23 mouse cellular contexts compared by ENCODE assay signal in genomic region chr19:46060845-46061244, GRCm38 (mm10). TPM values are rescaled to one million over a fixed set of nuclear protein-coding genes. Genes with fewer than 3 reads are reported as not detected.
DNase-seq lines count a peak whose midpoint lies in the region; ATAC-seq and TF ChIP-seq lines count a peak whose summit lies in the region.
"Had no signal": no experiment of that assay in that cellular context is flagged by ENCODE, and none has a peak within 500 bp of the region (broad histone marks: within the 10 kb centered on the region; RNA-seq: fewer than 3 reads in every experiment).

No protein-coding gene starts in this region.

- TF ChIP-seq POLR2A in liver, adult 2 months (IDR thresholded peaks at IDR 0.05; ENCODE audit: extremely low read depth, insufficient read depth, low read length): no peak

- peaks cover 18% of the 10 kb centered on the region; the same call in 1 of the 2 replicates for H3K79me2 ChIP-seq in liver, adult 2 months (ENCODE audit: control insufficient read depth, insufficient read depth, low read length)

- peaks cover 3% of the 10 kb centered on the region for H3K4me1 ChIP-seq in liver, adult 2 months (ENCODE audit: control insufficient read depth, insufficient read depth, low read length)
- peaks cover 39% of the 10 kb centered on the region for H3K4me1 ChIP-seq in liver, embryonic 16.5 days (ENCODE audit: control insufficient read depth, low read depth, low read length)
- peaks cover 17% of the 10 kb centered on the region for H3K4me1 ChIP-seq in embryonic facial prominence, embryonic 10.5 days

- WGBS in liver, adult 2 months: 23% methylated on average over 6 of the region's 6 CpGs
- WGBS in liver, embryonic 16.5 days (ENCODE audit: insufficient replicate concordance): 21% methylated on average over 6 of the region's 6 CpGs
- 85% methylated on average over 6 of the region's 6 CpGs for WGBS in embryonic facial prominence, embryonic 10.5 days

- H3K4me2 ChIP-seq in liver, embryonic 16.5 days (ENCODE audit: low read depth, low read length): peak overlapping the region; percentile 56
- H3K4me2 ChIP-seq: forebrain, embryonic 13.5 days; hindbrain, embryonic 15.5 days; intestine, embryonic 15.5 days; limb, embryonic 12.5 days; lung, embryonic 15.5 days; midbrain, embryonic 12.5 days; neural tube, embryonic 12.5 days had no signal

- no peak for ATAC-seq in liver, embryonic 16.5 days (ENCODE audit: low read depth)
- no peak for ATAC-seq in megakaryocyte, adult 5-6 weeks (ENCODE audit: poor library complexity, severe bottlenecking)
- ATAC-seq: forebrain, embryonic 13.5 days; intestine, embryonic 15.5 days had no signal

- H3K36me3 ChIP-seq in liver, adult 2 months (ENCODE audit: control insufficient read depth, insufficient read depth, low read length): peaks cover 15% of the 10 kb centered on the region; the same call in 1 of the 2 replicates
- H3K36me3 ChIP-seq in liver, embryonic 16.5 days (ENCODE audit: control insufficient read depth, insufficient read depth): peaks cover 38% of the 10 kb centered on the region
- peaks cover 55% of the 10 kb centered on the region for H3K36me3 ChIP-seq in embryonic facial prominence, embryonic 10.5 days (replicated peaks)

- H3K9me3 ChIP-seq in liver, embryonic 16.5 days (replicated peaks; ENCODE audit: control insufficient read depth, low read length): no peaks in the 10 kb centered on the region
- no peaks in the 10 kb centered on the region for H3K9me3 ChIP-seq in embryonic facial prominence, embryonic 10.5 days
- H3K9me3 ChIP-seq: forebrain, embryonic 13.5 days; hindbrain, embryonic 15.5 days; intestine, embryonic 15.5 days; limb, embryonic 12.5 days; lung, embryonic 15.5 days; midbrain, embryonic 12.5 days; neural tube, embryonic 12.5 days had no signal

- H3K27me3 ChIP-seq in liver, adult 2 months (ENCODE audit: control insufficient read depth, insufficient read depth, low read length): no peaks in the 10 kb centered on the region
- no peaks in the 10 kb centered on the region for H3K27me3 ChIP-seq in liver, embryonic 16.5 days (ENCODE audit: control insufficient read depth, insufficient read depth, low read depth, low read length)
- no peaks in the 10 kb centered on the region for H3K27me3 ChIP-seq in embryonic facial prominence, embryonic 10.5 days (replicated peaks; ENCODE audit: low read depth, poor library complexity, severe bottlenecking)
- H3K27me3 ChIP-seq: forebrain, embryonic 13.5 days; hindbrain, embryonic 15.5 days; intestine, embryonic 15.5 days; limb, embryonic 12.5 days; lung, embryonic 15.5 days; midbrain, embryonic 12.5 days; neural tube, embryonic 12.5 days had no signal

- H3K9ac ChIP-seq in liver, adult 2 months (ENCODE audit: low read depth, low read length): no peak overlapping the region
- H3K9ac ChIP-seq in liver, embryonic 16.5 days (ENCODE audit: low read depth, low read length): peak overlapping the region; percentile 54
- H3K9ac ChIP-seq: forebrain, embryonic 13.5 days; hindbrain, embryonic 15.5 days; intestine, embryonic 15.5 days; limb, embryonic 12.5 days; lung, embryonic 15.5 days; midbrain, embryonic 12.5 days; neural tube, embryonic 12.5 days had no signal

- peak; percentile 56 for DNase-seq in c-Kit-positive CD71-positive TER-119-negative erythroid progenitor cells, embryonic 14.5 days (ENCODE audit: low read depth)
- DNase-seq in liver, adult 2 months (ENCODE audit: extremely low read depth, low read depth, low spot score): peak; percentile 35
- no peak for DNase-seq in embryonic facial prominence, embryonic 10.5 days (ENCODE audit: low spot score)
- no peak for DNase-seq in cerebellum, adult 9-10 months
- DNase-seq in urinary bladder, postnatal 25 days (ENCODE audit: low spot score): no peak
- DNase-seq: adrenal gland, postnatal 25 days; cerebellum, adult 11 months; cerebellum, postnatal 10 days; gastrocnemius, adult 2 months; kidney, adult 8-10 months; kidney, postnatal 25 days; layer of hippocampus, postnatal 36 days; lung, postnatal 36 days; right cerebral cortex, postnatal 14 days had no signal

- no peak overlapping the region for H3K4me3 ChIP-seq in liver, adult 2 months (ENCODE audit: insufficient read depth, low read depth, low read length)
- H3K4me3 ChIP-seq in liver, embryonic 16.5 days (ENCODE audit: low read depth, low read length): peak overlapping the region; percentile 30
- no peak overlapping the region for H3K4me3 ChIP-seq in embryonic facial prominence, embryonic 10.5 days
- H3K4me3 ChIP-seq: forebrain, embryonic 13.5 days; gastrocnemius, adult 2 months; hindbrain, embryonic 15.5 days; intestine, embryonic 15.5 days; limb, embryonic 12.5 days; lung, embryonic 15.5 days; midbrain, embryonic 12.5 days; neural tube, embryonic 12.5 days had no signal

- H3K27ac ChIP-seq in liver, adult 2 months (replicated peaks; ENCODE audit: insufficient read depth, low read depth, low read length): no peak overlapping the region
- peak overlapping the region; percentile 84 for H3K27ac ChIP-seq in liver, embryonic 16.5 days (ENCODE audit: low read length)
- H3K27ac ChIP-seq in embryonic facial prominence, embryonic 10.5 days (replicated peaks): no peak overlapping the region
- H3K27ac ChIP-seq: forebrain, embryonic 13.5 days; gastrocnemius, adult 2 months; hindbrain, embryonic 15.5 days; intestine, embryonic 15.5 days; limb, embryonic 12.5 days; lung, embryonic 15.5 days; midbrain, embryonic 12.5 days; neural tube, embryonic 12.5 days had no signal

- TF ChIP-seq CTCF in liver, adult 2 months (IDR thresholded peaks at IDR 0.05; ENCODE audit: low read depth, low read length): no peak

RNA-seq across cellular contexts. Expression of gene Nolc1, which starts 14.8 kb away (rescaled TPM):
- 3.4 and 3.8 TPM in 2 replicates for total RNA-seq in liver, adult 2 months (2014; rRNA removed)
- 5.6 and 7.3 TPM in 2 replicates for polyA plus RNA-seq in liver, adult 2 months (2012; rRNA removed)
- 38.5 and 41.9 TPM in 2 replicates for polyA plus RNA-seq in liver, embryonic 16.5 days (2015; fragmentation: Nextera tagmentation; extraction: Ambion mirVana)
- 161 and 167 TPM in 2 replicates for polyA plus RNA-seq in embryonic facial prominence, embryonic 10.5 days (2016; fragmentation: Nextera tagmentation; extraction: Ambion mirVana)
- total RNA-seq in megakaryocyte, adult 5-6 weeks (2015): 16.4 and 19.7 TPM in 2 replicates
- 36.8 and 47.6 TPM in 2 replicates for total RNA-seq in megakaryocyte, adult 5-6 weeks (2017)

RNA-seq across cellular contexts. Expression of gene Ldb1, which starts 15.8 kb away (rescaled TPM):
- 14.9 and 18.1 TPM in 2 replicates for total RNA-seq in liver, adult 2 months (2014; rRNA removed)
- 27.9 and 42.1 TPM in 2 replicates for polyA plus RNA-seq in liver, adult 2 months (2012; rRNA removed)
- 20.2 and 23.1 TPM in 2 replicates for polyA plus RNA-seq in liver, embryonic 16.5 days (2015; fragmentation: Nextera tagmentation; extraction: Ambion mirVana)
- polyA plus RNA-seq in embryonic facial prominence, embryonic 10.5 days (2016; fragmentation: Nextera tagmentation; extraction: Ambion mirVana): 95.0 and 97.8 TPM in 2 replicates
- 48.8 and 54.5 TPM in 2 replicates for total RNA-seq in megakaryocyte, adult 5-6 weeks (2015)
- 60.2 and 60.8 TPM in 2 replicates for total RNA-seq in megakaryocyte, adult 5-6 weeks (2017)

RNA-seq across cellular contexts. Expression of gene Pprc1, which starts 16.2 kb away (rescaled TPM):
- 1.1 and 2.1 TPM in 2 replicates for total RNA-seq in liver, adult 2 months (2014; rRNA removed)
- 5.0 and 11.7 TPM in 2 replicates for polyA plus RNA-seq in liver, adult 2 months (2012; rRNA removed)
- polyA plus RNA-seq in liver, embryonic 16.5 days (2015; fragmentation: Nextera tagmentation; extraction: Ambion mirVana): 12.8 and 13.7 TPM in 2 replicates
- polyA plus RNA-seq in embryonic facial prominence, embryonic 10.5 days (2016; fragmentation: Nextera tagmentation; extraction: Ambion mirVana): 55.2 and 65.1 TPM in 2 replicates
- 14.1 and 30.8 TPM in 2 replicates for total RNA-seq in megakaryocyte, adult 5-6 weeks (2015)
- total RNA-seq in megakaryocyte, adult 5-6 weeks (2017): 8.6 and 11.5 TPM in 2 replicates

RNA-seq across cellular contexts. Expression of gene Hps6, which starts 57.5 kb away (rescaled TPM):
- total RNA-seq in liver, adult 2 months (2014; rRNA removed): 2.3 and 2.9 TPM in 2 replicates
- polyA plus RNA-seq in liver, adult 2 months (2012; rRNA removed): 3.2 TPM in 2 replicates
- 2.4 and 2.8 TPM in 2 replicates for polyA plus RNA-seq in liver, embryonic 16.5 days (2015; fragmentation: Nextera tagmentation; extraction: Ambion mirVana)
- 4.4 and 5.0 TPM in 2 replicates for polyA plus RNA-seq in embryonic facial prominence, embryonic 10.5 days (2016; fragmentation: Nextera tagmentation; extraction: Ambion mirVana)
- total RNA-seq in megakaryocyte, adult 5-6 weeks (2015): 1.2 and 1.7 TPM in 2 replicates
- total RNA-seq in megakaryocyte, adult 5-6 weeks (2017): 6.6 and 6.8 TPM in 2 replicates

Comparison
In these comparisons a context has a peak if more than half of its experiments do, and no peak if none do; other contexts are left out.
1. DNase-seq: peak in c-Kit-positive CD71-positive TER-119-negative erythroid progenitor cells, embryonic 14.5 days (single experiment) and liver, adult 2 months (single experiment); none in embryonic facial prominence, embryonic 10.5 days (single experiment), cerebellum, adult 9-10 months (single experiment) and urinary bladder, postnatal 25 days (single experiment).